Mouse (Mus musculus) neural tube, embryonic 11.5 days (tissue): Measurements from ENCODE around the gene Nfic. TPM values are rescaled to one million over a fixed set of nuclear protein-coding genes. Genes with fewer than 3 reads are reported as not detected.
A peak's percentile ranks its signal among the peaks of the same experiment; 100 is the strongest.

Experiments used
- ATAC-seq: fragments of 200-750 bp; cut with Nextera tagmentation; 2 replicates; pipeline ENCODE4 v1.8.0; 2017; ENCODE audit warnings: moderate number of reproducible peaks, mild to moderate bottlenecking, moderate TSS enrichment, moderate library complexity; ENCODE audit not compliant: insufficient read depth, low FRiP score, low TSS enrichment
- DNase-seq: peaks from one replicate; pipeline ENCODE4 v3.0.0-alpha.2; 2015; ENCODE audit warnings: low spot score
- H3K27ac ChIP-seq: fragments of 300-500 bp; sonication (generic); 2 replicates; pipeline ENCODE4 v1.5.1; 2014; ENCODE audit warnings: low read depth, mild to moderate bottlenecking, low read length
- H3K27me3 ChIP-seq: fragments of 300-500 bp; sonication (generic); 2 replicates; pipeline ENCODE4 v1.6.1; 2014; ENCODE audit warnings: mild to moderate bottlenecking, low read length, mixed read lengths; ENCODE audit not compliant: control insufficient read depth, insufficient read depth
- H3K36me3 ChIP-seq: fragments of 300-500 bp; sonication (generic); 2 replicates; pipeline ENCODE4 v1.6.1; 2014; ENCODE audit warnings: mild to moderate bottlenecking, low read length, moderate library complexity, mixed read lengths; ENCODE audit not compliant: control insufficient read depth, insufficient read depth
- H3K4me1 ChIP-seq: fragments of 300-500 bp; sonication (generic); 2 replicates; pipeline ENCODE4 v1.6.1; 2014; ENCODE audit warnings: low read length, mixed read lengths; ENCODE audit not compliant: control insufficient read depth, insufficient read depth
- H3K4me2 ChIP-seq: fragments of 300-500 bp; sonication (generic); 2 replicates; pipeline ENCODE4 v1.6.1; 2014; ENCODE audit warnings: low read depth, mild to moderate bottlenecking, moderate library complexity
- H3K4me3 ChIP-seq: fragments of 300-500 bp; sonication (generic); 2 replicates; pipeline ENCODE4 v1.5.1; 2014; ENCODE audit warnings: low read depth, low read length
- H3K9ac ChIP-seq: fragments of 300-500 bp; sonication (generic); 2 replicates; pipeline ENCODE4 v1.6.1; 2014; ENCODE audit warnings: mild to moderate bottlenecking, low read length
- H3K9me3 ChIP-seq: fragments of 300-500 bp; sonication (generic); 2 replicates; pipeline ENCODE4 v1.6.1; 2016; ENCODE audit warnings: low read length; ENCODE audit not compliant: control insufficient read depth
- WGBS: fragments of 180-500 bp; shearing (Covaris S2); extraction: QIAGEN DNeasy Blood & Tissue Kit; methylation state at CpG from one replicate; pipeline ENCODE4 v1.1.7; 2014; 5-methylcytosine and 5-hydroxymethylcytosine counted together
- polyA plus RNA-seq: library from polyadenylated mRNA; unstranded; fragments of >200 nt; fragmentation: Nextera tagmentation; extraction: Ambion mirVana; gene quantifications from 2 replicates; pipeline ENCODE4 v1.2.1, GENCODE M21; 2014

Gene Nfic
- polyA plus RNA-seq, 1 experiment from 2014 or later: 16.8 TPM

DNA sequence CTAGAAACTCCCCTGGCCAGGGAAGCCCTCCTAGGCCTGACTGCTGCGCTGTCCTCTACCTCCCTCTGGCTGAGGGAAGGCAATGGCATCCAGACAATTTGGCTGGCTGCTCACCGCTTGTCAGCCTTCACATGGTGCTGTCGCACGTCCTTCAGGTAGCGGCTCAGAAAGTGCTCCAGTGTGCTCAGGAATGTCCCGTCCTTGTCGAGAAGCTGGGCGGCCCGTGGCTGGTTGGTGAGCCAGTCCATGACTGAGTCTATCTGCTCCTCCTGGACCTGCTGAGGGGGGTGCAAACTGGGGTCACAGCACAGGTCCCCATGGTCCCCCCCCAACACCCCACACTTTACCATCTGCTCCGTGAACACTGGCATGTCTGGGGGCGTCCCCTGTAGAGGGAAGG lies 32.6 kb upstream of the Nfic start:
- H3K36me3 ChIP-seq: peaks cover 36% of the 10 kb centered on the region
- DNase-seq (no peak), ATAC-seq (no peak)
- H3K27ac ChIP-seq: no peak overlapping the region
- no peak overlapping the region for H3K4me3 ChIP-seq
- no peak overlapping the region for H3K4me2 ChIP-seq
- no peak overlapping the region for H3K9ac ChIP-seq
- H3K4me1 ChIP-seq: 0 out of 2 replicates have a peak, but pooled peaks cover 2% of the 10 kb centered on the region
- 90% methylated on average over 11 of the region's 11 CpGs for WGBS
- H3K27me3 ChIP-seq: no peaks in the 10 kb centered on the region
- H3K9me3 ChIP-seq: no peaks in the 10 kb centered on the region

GRCm38 (mm10) chr10:81486496-81486895 lies 31.1 kb upstream of the Nfic start:
- Histone ChIP-seq H3K27ac (no peak overlapping the region), H3K9me3 (no peaks in the 10 kb centered on the region), H3K36me3 (peaks cover 27% of the 10 kb centered on the region), H3K27me3 (peaks cover 10% of the 10 kb centered on the region), H3K4me1 (0 out of 2 replicates have a peak, but pooled peaks cover 2% of the 10 kb centered on the region), H3K9ac (no peak overlapping the region), H3K4me3 (no peak overlapping the region), H3K4me2 (no peak overlapping the region)
- ATAC-seq (no peak), DNase-seq (no peak)
- 88% methylated on average over 10 of the region's 10 CpGs for WGBS

DNA sequence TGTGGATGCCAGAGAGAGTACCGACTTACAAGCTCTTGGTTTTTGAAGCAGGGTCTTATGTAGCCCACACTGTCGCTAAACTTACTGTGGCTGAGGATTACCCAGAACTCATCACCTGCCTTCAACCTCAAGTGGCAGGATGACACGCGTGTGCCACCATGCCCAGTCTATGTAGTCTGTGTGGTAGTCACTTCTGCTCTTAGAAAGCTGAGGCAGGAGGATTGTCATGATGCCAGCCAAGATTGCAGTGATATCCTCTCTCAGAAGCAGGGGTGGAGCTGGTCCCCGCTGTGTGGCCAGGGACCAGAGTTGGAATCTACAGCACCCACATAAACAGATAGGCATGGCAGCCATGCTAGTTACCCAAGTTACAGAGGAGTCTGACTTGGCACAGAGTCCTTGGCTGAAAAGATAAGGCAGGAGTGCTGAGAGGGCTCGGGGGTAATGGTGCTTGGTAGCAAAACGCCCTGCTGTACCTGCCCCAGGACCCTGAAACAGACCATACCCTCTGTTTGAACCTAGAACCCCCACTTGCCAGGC lies 30.1 kb upstream of the Nfic start:
- ATAC-seq: no peak
- H3K27me3 ChIP-seq: peaks cover 13% of the 10 kb centered on the region
- no peak overlapping the region for H3K4me2 ChIP-seq
- H3K27ac ChIP-seq: no peak overlapping the region
- no peaks in the 10 kb centered on the region for H3K9me3 ChIP-seq
- peaks cover 18% of the 10 kb centered on the region for H3K36me3 ChIP-seq
- no peak for DNase-seq
- no peak overlapping the region for H3K9ac ChIP-seq
- 0 out of 2 replicates have a peak, but pooled peaks cover 2% of the 10 kb centered on the region for H3K4me1 ChIP-seq
- WGBS: 82% methylated on average over 7 of the region's 7 CpGs
- no peak overlapping the region for H3K4me3 ChIP-seq

- ATAC-seq (no peak), DNase-seq (no peak)
- Histone ChIP-seq H3K9ac (no peak overlapping the region), H3K27me3 (peaks cover 13% of the 10 kb centered on the region), H3K4me3 (no peak overlapping the region), H3K4me1 (0 out of 2 replicates have a peak, but pooled peaks cover 2% of the 10 kb centered on the region), H3K36me3 (peaks cover 15% of the 10 kb centered on the region), H3K9me3 (no peaks in the 10 kb centered on the region), H3K4me2 (no peak overlapping the region), H3K27ac (no peak overlapping the region)
- 44% methylated on average over 2 of the region's 2 CpGs for WGBS
Observed at GRCm38 (mm10) chr10:81485060-81485449, 29.6 kb upstream of the Nfic start.

- no peak overlapping the region for H3K4me2 ChIP-seq
- H3K27me3 ChIP-seq: peaks cover 13% of the 10 kb centered on the region
- peak overlapping the region; percentile 15; the same call in 1 of the 2 replicates for H3K27ac ChIP-seq
- peaks cover 13% of the 10 kb centered on the region for H3K36me3 ChIP-seq
- H3K4me3 ChIP-seq: no peak overlapping the region
- no peak for ATAC-seq
- no peaks in the 10 kb centered on the region for H3K9me3 ChIP-seq
- 0 out of 2 replicates have a peak, but pooled peaks cover 2% of the 10 kb centered on the region for H3K4me1 ChIP-seq
- peak; percentile 32 for DNase-seq
- H3K9ac ChIP-seq: no peak overlapping the region
- 52% methylated on average over 6 of the region's 6 CpGs for WGBS
Observed at GRCm38 (mm10) chr10:81484441-81485059, 29.1 kb upstream of the Nfic start.

GRCm38 (mm10) chr10:81483983-81484382 lies 28.5 kb upstream of the Nfic start:
- H3K4me3 ChIP-seq: no peak overlapping the region
- ATAC-seq (no peak), DNase-seq (peak; percentile 44)
- no peak overlapping the region for H3K4me2 ChIP-seq
- 0 out of 2 replicates have a peak, but pooled peaks cover 2% of the 10 kb centered on the region for H3K4me1 ChIP-seq
- H3K27me3 ChIP-seq: peaks cover 13% of the 10 kb centered on the region
- no peak overlapping the region for H3K9ac ChIP-seq
- H3K9me3 ChIP-seq: no peaks in the 10 kb centered on the region
- peaks cover 13% of the 10 kb centered on the region for H3K36me3 ChIP-seq
- 18% methylated on average over 9 of the region's 9 CpGs for WGBS
- no peak overlapping the region for H3K27ac ChIP-seq

- DNase-seq: peak; percentile 76
- under 1% methylated on average over 36 of the region's 36 CpGs for WGBS
- peak; percentile 55 for ATAC-seq
- Histone ChIP-seq H3K27ac (no peak within 1 kb of the TSS), H3K27me3 (peaks cover 16% of the 10 kb centered on the region), H3K4me1 (0 out of 2 replicates have a peak, but pooled peaks cover 2% of the 10 kb centered on the region), H3K36me3 (peaks cover 4% of the 10 kb centered on the region; the same call in 1 of the 2 replicates), H3K9me3 (no peaks in the 10 kb centered on the region), H3K4me3 (peak within 1 kb of the TSS; percentile 40), H3K9ac (peak within 1 kb of the TSS; percentile 51), H3K4me2 (peak within 1 kb of the TSS; percentile 55)
Observed at GRCm38 (mm10) chr10:81482533-81482889, 27.1 kb upstream of the Nfic start, which contains the start of gene Celf5. Gene Celf5, minus strand, starts transcription at chr10:81482709.

- Histone ChIP-seq H3K36me3 (no peaks in the 10 kb centered on the region; the same call in 1 of the 2 replicates), H3K9me3 (no peaks in the 10 kb centered on the region), H3K4me3 (peak overlapping the region; percentile 40), H3K27me3 (peaks cover 23% of the 10 kb centered on the region), H3K27ac (no peak overlapping the region), H3K4me2 (peak overlapping the region; percentile 55), H3K4me1 (0 out of 2 replicates have a peak, but pooled peaks cover 2% of the 10 kb centered on the region), H3K9ac (peak overlapping the region; percentile 51)
- WGBS: 2% methylated on average over 34 of the region's 35 CpGs
- peak; percentile 14; the same call in 1 of the 2 replicates for ATAC-seq
- no peak for DNase-seq
Observed at GRCm38 (mm10) chr10:81481605-81482532, 26.4 kb upstream of the Nfic start.
